Mouse (Mus musculus) embryonic facial prominence, embryonic 12.5 days (tissue): ENCODE results near the gene Htra3. TPM values are rescaled to one million over a fixed set of nuclear protein-coding genes. Genes with fewer than 3 reads are reported as not detected.

Experiments used
- ATAC-seq: fragments of 200-750 bp; cut with Nextera tagmentation; 2 replicates; pipeline ENCODE4 v1.8.0; 2017; ENCODE audit not compliant: insufficient number of reproducible peaks, insufficient read depth, low FRiP score, low TSS enrichment
- H3K27ac ChIP-seq: fragments of 300-500 bp; sonication (generic); 2 replicates; pipeline ENCODE4 v1.5.1; 2016; ENCODE audit warnings: mild to moderate bottlenecking
- H3K27me3 ChIP-seq: fragments of 300-500 bp; sonication (generic); 2 replicates; pipeline ENCODE4 v1.6.1; 2016; ENCODE audit warnings: mild to moderate bottlenecking, moderate library complexity
- H3K36me3 ChIP-seq: fragments of 300-500 bp; sonication (generic); 2 replicates; pipeline ENCODE4 v1.6.1; 2016; ENCODE audit warnings: mild to moderate bottlenecking
- H3K4me1 ChIP-seq: fragments of 300-500 bp; sonication (generic); 2 replicates; pipeline ENCODE4 v1.6.1; 2016
- H3K4me2 ChIP-seq: fragments of 300-500 bp; sonication (generic); replicated peaks from 2 replicates; pipeline ENCODE4 v1.6.1; 2016; ENCODE audit warnings: mild to moderate bottlenecking, moderate library complexity
- H3K4me3 ChIP-seq: fragments of 300-500 bp; sonication (generic); 2 replicates; pipeline ENCODE4 v1.5.1; 2016; ENCODE audit warnings: mild to moderate bottlenecking
- H3K9ac ChIP-seq: fragments of 300-500 bp; sonication (generic); 2 replicates; pipeline ENCODE4 v1.6.1; 2016; ENCODE audit warnings: mild to moderate bottlenecking, moderate library complexity
- H3K9me3 ChIP-seq: fragments of 300-500 bp; sonication (generic); 2 replicates; pipeline ENCODE4 v1.6.1; 2016; ENCODE audit warnings: mild to moderate bottlenecking, moderate library complexity
- WGBS: fragments of 180-500 bp; shearing (Covaris S2); methylation state at CpG from one replicate; pipeline ENCODE4 v1.1.7; 2016; 5-methylcytosine and 5-hydroxymethylcytosine counted together
- polyA plus RNA-seq: library from polyadenylated mRNA; unstranded; fragments of >200 nt; fragmentation: Nextera tagmentation; extraction: Ambion mirVana; gene quantifications from 2 replicates; pipeline ENCODE4 v1.2.1, GENCODE M21; 2016

Gene Htra3
- polyA plus RNA-seq, 1 experiment from 2014 or later, result 5.7 TPM

DNA sequence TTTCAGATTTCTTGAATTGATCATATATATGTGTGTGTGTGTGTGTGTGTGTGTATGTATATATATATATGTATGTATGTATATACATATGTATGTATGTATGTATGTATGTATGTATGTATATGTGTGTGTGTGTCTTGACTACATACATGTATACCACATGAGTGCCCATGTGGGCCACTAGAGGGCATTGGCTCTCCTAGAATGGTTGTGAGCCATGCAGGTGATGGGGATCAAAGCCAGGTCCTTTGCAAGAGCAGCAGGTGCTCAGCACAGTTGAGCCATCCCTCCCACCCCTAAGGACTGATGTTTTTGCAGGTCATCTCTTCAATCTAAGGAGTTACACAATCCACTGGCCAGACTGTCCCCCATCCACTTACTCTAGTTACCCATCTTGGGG is 50.2 kb downstream of the Htra3 start:
- H3K9me3 ChIP-seq, result no peaks in the 10 kb centered on the region
- no peak for ATAC-seq
- no peak overlapping the region for H3K27ac ChIP-seq
- no peak overlapping the region for H3K4me3 ChIP-seq
- H3K36me3 ChIP-seq, result no peaks in the 10 kb centered on the region
- H3K4me1 ChIP-seq, result 0 out of 2 replicates have a peak, but pooled peaks cover 5% of the 10 kb centered on the region
- H3K4me2 ChIP-seq, result no peak overlapping the region
- H3K9ac ChIP-seq, result no peak overlapping the region
- no peaks in the 10 kb centered on the region for H3K27me3 ChIP-seq

DNA sequence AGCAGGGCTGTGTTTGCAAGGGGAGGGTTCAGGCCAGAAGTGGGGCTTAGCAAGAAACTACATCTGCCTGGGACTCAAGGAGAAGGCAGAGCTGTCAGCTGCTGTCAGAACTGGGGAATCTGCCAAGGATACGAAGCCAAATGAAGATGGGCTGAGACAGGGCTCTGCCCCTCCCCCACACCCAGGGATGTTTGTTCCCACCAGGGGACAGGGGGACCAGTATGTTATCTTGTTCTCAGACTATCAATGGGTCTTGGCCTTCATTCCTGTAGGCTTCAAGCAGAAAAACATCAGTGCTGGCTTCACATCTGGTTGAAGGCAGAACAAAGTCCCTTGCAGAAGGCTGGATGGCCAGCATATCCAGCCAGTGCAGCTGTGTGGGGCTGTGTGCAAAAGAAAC is 50.9 kb downstream of the Htra3 start:
- H3K4me3 ChIP-seq, result no peak overlapping the region
- H3K9ac ChIP-seq, result no peak overlapping the region
- H3K4me2 ChIP-seq, result no peak overlapping the region
- 0 out of 2 replicates have a peak, but pooled peaks cover 8% of the 10 kb centered on the region for H3K4me1 ChIP-seq
- H3K27me3 ChIP-seq, result no peaks in the 10 kb centered on the region
- WGBS, result 38% methylated on average over 1 of the region's 1 CpGs
- no peaks in the 10 kb centered on the region for H3K36me3 ChIP-seq
- H3K9me3 ChIP-seq, result no peaks in the 10 kb centered on the region
- ATAC-seq, result no peak
- H3K27ac ChIP-seq, result no peak overlapping the region

DNA sequence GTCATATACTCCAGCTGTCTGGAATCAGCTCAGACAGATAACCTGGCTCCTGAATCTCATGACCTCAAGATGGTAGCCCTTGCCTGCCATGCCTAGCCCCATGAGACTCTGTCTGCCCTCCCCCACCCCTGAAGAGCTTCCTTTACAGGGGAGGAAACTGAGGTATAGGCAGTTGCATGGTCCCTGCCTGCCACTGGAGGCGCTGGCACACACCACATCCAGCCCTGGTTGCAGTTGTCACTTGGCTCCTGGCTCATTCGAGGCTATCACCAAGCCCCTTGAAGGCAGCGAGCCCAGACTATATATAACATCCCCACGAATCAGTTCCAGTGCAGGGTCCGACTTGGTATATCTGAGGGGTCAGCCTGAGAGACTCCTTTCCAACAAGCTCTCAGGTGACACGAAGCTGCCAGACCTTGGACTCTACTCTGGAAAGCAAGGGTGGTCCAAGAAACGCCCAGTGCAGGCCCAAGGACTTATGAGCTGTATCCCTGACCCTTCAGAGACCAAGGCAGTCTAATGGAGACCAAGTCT is 52.2 kb downstream of the Htra3 start:
- WGBS, result 61% methylated on average over 7 of the region's 7 CpGs
- H3K4me1 ChIP-seq, result 0 out of 2 replicates have a peak, but pooled peaks cover 8% of the 10 kb centered on the region
- ATAC-seq, result no peak

DNA sequence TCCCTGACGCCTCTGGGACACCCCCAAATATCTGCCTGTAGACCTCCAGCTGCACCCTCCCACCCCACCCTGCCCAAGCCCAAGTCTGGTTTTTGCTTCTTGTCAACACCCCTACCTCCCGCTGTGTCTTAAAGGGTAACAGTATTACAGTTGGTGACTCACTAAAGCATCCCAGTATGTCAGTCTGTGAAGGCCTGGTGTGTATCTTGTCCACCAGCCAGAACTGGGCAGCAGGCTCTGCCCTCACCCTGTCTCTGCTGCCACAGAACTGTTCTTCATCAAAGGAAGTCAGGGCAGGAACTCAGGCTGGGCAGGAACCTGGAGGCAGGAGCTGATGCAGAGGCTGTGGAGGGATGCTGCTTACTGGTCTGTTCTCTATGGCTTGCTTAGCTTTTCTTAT is 53.2 kb downstream of the Htra3 start:
- no peak overlapping the region for H3K9ac ChIP-seq
- no peak for ATAC-seq
- no peaks in the 10 kb centered on the region for H3K27me3 ChIP-seq
- 80% methylated on average over 2 of the region's 2 CpGs for WGBS
- H3K4me1 ChIP-seq, result peaks cover 11% of the 10 kb centered on the region; the same call in 1 of the 2 replicates
- no peaks in the 10 kb centered on the region for H3K9me3 ChIP-seq
- H3K4me2 ChIP-seq, result no peak overlapping the region
- H3K4me3 ChIP-seq, result no peak overlapping the region
- no peak overlapping the region for H3K27ac ChIP-seq
- no peaks in the 10 kb centered on the region for H3K36me3 ChIP-seq

More for the DNA sequence above, 52.2 kb downstream of the Htra3 start:
- Histone ChIP-seq H3K9me3 (no peaks in the 10 kb centered on the region), H3K36me3 (no peaks in the 10 kb centered on the region), H3K4me3 (no peak overlapping the region), H3K27ac (no peak overlapping the region), H3K27me3 (no peaks in the 10 kb centered on the region), H3K9ac (no peak overlapping the region), H3K4me2 (no peak overlapping the region)

DNA sequence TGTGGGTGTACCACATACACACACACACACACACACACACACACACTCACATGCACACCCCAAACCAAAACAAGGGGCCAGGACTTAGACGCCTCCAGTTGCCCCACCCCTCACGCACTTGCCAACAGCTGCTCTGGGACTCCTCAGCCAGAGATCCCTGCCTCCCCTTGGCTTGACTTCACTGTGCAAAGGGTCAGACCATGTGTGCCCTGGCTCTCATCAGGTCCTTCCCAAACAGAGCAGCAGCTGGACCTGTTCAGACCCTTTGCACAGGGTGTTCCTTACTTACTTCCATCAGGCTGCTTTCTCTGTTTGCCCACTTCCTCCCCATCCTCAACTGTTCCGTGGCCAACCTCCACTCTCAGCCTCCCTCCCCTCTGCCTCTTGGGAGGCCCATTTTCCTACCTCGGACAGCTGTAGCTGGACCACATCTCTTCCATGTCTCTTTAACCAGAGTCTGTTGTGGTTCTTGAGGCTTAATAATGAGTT is 54.8 kb downstream of the Htra3 start:
- Histone ChIP-seq H3K4me2 (no peak overlapping the region), H3K36me3 (no peaks in the 10 kb centered on the region), H3K4me3 (no peak overlapping the region), H3K27ac (no peak overlapping the region), H3K9ac (no peak overlapping the region), H3K27me3 (no peaks in the 10 kb centered on the region), H3K4me1 (peaks cover 21% of the 10 kb centered on the region), H3K9me3 (no peaks in the 10 kb centered on the region)
- ATAC-seq, result no peak
- 54% methylated on average over 4 of the region's 4 CpGs for WGBS

DNA sequence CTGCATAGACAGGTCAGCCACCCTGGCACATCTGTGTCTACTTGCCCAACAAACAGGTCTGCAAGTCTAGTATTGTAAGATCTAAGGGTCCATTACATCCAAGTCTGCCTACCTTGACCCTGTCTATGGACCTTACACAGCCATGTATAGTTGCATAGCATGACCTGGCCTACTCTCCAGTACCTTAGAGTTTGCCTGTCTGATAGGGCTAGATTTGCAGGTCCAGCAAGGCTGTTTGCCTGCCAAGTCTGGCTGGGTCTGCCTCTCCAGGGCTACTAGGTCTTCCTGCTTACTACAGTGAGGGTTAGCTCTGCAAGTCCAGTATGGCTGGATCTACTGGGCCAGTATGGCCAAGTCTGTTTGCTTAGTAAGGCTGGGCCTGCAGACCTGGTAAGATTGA is 55.8 kb downstream of the Htra3 start:
- no peaks in the 10 kb centered on the region for H3K9me3 ChIP-seq
- peaks cover 21% of the 10 kb centered on the region for H3K4me1 ChIP-seq
- no peaks in the 10 kb centered on the region for H3K36me3 ChIP-seq
- H3K27me3 ChIP-seq, result no peaks in the 10 kb centered on the region
- no peak overlapping the region for H3K4me3 ChIP-seq
- no peak overlapping the region for H3K9ac ChIP-seq
- no peak overlapping the region for H3K27ac ChIP-seq
- no peak overlapping the region for H3K4me2 ChIP-seq
- no peak for ATAC-seq

DNA sequence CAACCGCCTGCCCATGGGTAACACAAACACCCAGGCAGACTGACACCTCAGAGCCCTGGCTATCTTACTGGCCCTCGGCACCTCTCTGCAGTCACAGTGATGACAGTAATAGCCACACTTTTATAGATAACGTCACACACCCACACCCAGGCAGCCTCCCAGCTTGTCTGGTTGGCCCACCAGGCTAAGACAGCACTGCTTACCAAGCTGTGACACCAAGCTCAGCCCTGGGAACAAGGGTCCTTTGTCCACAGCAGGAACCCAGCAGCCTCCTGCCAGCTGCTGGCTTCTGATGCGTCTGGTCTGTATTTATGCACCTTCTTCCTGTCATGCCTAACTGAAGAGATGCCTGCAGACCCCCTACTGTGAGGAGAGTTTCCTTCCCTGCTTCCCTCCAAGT is 58.5 kb downstream of the Htra3 start:
- Histone ChIP-seq H3K27me3 (no peaks in the 10 kb centered on the region), H3K4me1 (peaks cover 28% of the 10 kb centered on the region), H3K4me3 (no peak overlapping the region), H3K9me3 (no peaks in the 10 kb centered on the region), H3K4me2 (no peak overlapping the region), H3K9ac (no peak overlapping the region), H3K27ac (no peak overlapping the region), H3K36me3 (no peaks in the 10 kb centered on the region)
- no peak for ATAC-seq
- 25% methylated on average over 4 of the region's 4 CpGs for WGBS

DNA sequence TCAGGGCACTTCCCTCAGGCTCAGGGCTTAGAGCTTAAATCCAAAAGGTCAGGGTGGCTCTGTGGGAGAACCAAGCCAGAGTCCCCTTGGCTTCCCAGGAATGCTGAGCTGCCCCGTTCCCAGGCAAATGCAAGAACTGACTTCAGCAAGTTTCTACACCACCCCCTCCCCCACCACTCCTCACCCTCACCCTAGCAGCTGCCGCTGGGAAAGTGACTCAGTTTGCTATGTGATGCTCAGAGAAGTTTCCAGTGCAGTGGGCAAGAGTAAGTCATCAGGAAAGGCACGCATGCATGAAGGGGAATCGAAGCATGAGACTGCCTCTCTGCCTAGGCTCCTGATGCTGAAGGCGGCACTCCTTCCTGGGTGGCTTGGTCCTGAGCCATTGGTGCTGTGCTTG is 62.6 kb downstream of the Htra3 start:
- Histone ChIP-seq H3K9me3 (no peaks in the 10 kb centered on the region), H3K9ac (no peak overlapping the region), H3K4me2 (no peak overlapping the region), H3K36me3 (no peaks in the 10 kb centered on the region), H3K27ac (peak overlapping the region; percentile 42), H3K4me1 (peaks cover 20% of the 10 kb centered on the region), H3K27me3 (no peaks in the 10 kb centered on the region), H3K4me3 (no peak overlapping the region)
- no peak; the same call in 1 of the 2 replicates for ATAC-seq
- 47% methylated on average over 5 of the region's 5 CpGs for WGBS

DNA sequence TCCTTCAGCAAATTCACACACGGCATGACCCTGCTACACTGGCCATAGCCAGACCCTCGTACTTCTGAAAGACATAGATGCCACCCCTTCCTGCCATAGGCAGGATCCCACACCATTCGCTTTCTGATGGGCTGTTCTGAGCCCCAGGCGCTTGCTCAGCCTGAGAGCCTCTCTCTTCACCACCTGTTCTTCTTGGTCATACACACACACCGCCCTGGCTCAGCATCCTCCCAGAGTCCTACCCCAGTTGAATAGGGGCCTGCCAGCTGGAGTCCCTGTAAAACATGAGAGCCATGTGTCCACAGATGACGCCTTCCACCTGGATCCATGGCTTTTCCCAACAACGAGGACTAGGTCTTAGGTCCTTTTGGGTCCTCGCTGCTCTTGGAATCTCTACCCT is 66.9 kb downstream of the Htra3 start:
- no peaks in the 10 kb centered on the region for H3K27me3 ChIP-seq
- H3K4me1 ChIP-seq, result peaks cover 28% of the 10 kb centered on the region
- no peak overlapping the region for H3K4me2 ChIP-seq
- no peak overlapping the region for H3K9ac ChIP-seq
- no peak overlapping the region for H3K4me3 ChIP-seq
- no peaks in the 10 kb centered on the region for H3K36me3 ChIP-seq
- no peak for ATAC-seq
- no peak overlapping the region for H3K27ac ChIP-seq
- no peaks in the 10 kb centered on the region for H3K9me3 ChIP-seq
- 85% methylated on average over 8 of the region's 8 CpGs for WGBS

DNA sequence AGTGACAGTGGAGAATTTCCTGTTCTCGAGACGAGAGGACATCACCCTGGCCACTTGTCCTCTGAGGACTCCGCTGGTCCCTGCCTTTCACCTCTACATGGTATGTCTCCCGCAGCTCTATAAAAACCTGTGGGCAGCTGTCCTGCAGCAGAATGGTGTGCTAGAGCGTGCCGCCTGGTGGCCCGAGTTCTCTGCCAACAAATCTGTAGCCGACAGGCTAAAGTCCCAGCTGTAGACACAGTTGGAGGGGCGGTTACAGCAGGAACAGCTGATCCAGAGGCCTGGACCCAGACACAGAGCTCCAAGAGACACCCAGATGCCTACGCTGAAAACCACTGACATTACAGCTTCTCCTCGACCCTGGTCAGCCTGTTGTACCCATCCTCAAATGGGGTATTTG is 67.7 kb downstream of the Htra3 start:
- no peak overlapping the region for H3K4me3 ChIP-seq
- WGBS, result 76% methylated on average over 11 of the region's 11 CpGs
- H3K27me3 ChIP-seq, result no peaks in the 10 kb centered on the region
- no peaks in the 10 kb centered on the region for H3K9me3 ChIP-seq
- no peak for ATAC-seq
- H3K4me1 ChIP-seq, result peaks cover 25% of the 10 kb centered on the region
- H3K9ac ChIP-seq, result no peak overlapping the region
- H3K36me3 ChIP-seq, result no peaks in the 10 kb centered on the region
- H3K4me2 ChIP-seq, result no peak overlapping the region
- H3K27ac ChIP-seq, result no peak overlapping the region

DNA sequence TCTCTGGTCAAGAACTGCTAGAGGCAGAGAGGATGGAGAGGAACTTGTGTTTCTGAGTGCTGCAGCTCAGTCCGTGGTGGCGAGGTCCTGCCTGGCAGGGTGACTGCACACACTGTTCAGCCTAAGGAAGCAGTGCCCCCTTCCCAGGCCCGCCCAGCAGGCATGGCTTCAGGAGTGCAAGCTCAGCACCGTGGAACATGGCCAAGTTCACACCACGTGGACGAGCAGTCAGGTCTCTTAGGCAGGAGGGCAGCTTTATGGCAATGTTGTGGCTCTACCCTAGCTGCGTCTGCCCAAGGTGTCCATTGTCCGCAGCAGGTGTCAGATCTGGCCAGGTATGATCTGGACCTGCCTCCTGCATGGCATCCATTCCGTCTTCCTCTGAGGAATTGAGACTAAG is 68.4 kb downstream of the Htra3 start:
- Histone ChIP-seq H3K27ac (no peak overlapping the region), H3K9me3 (no peaks in the 10 kb centered on the region), H3K36me3 (no peaks in the 10 kb centered on the region), H3K9ac (no peak overlapping the region), H3K4me3 (no peak overlapping the region), H3K4me2 (no peak overlapping the region), H3K4me1 (peaks cover 22% of the 10 kb centered on the region), H3K27me3 (no peaks in the 10 kb centered on the region)
- no peak for ATAC-seq
- WGBS, result 85% methylated on average over 9 of the region's 9 CpGs

DNA sequence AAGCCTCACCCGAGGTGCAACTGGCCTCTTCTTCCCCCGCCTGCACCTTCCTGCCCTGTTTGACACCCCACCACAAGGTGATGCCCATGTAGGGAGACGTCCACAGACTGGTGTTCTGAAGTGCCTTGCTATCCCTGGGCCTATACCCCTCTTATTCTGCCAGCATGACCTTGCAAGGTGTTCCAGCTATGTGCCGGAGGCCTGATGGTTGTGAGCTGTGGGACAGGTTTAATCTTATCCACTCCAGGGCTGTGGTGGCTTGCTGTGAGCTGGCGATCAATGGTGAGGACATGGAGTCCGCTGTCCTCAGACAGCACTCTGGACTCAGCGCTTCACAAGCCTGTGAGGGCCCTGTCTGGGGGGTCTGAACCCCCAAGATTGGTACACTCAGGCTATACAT is 69.2 kb downstream of the Htra3 start:
- no peaks in the 10 kb centered on the region for H3K9me3 ChIP-seq
- H3K27me3 ChIP-seq, result no peaks in the 10 kb centered on the region
- peaks cover 22% of the 10 kb centered on the region for H3K4me1 ChIP-seq
- no peaks in the 10 kb centered on the region for H3K36me3 ChIP-seq
- H3K4me2 ChIP-seq, result no peak overlapping the region
- no peak overlapping the region for H3K4me3 ChIP-seq
- no peak for ATAC-seq
- WGBS, result 89% methylated on average over 7 of the region's 7 CpGs
- H3K27ac ChIP-seq, result no peak overlapping the region
- no peak overlapping the region for H3K9ac ChIP-seq

DNA sequence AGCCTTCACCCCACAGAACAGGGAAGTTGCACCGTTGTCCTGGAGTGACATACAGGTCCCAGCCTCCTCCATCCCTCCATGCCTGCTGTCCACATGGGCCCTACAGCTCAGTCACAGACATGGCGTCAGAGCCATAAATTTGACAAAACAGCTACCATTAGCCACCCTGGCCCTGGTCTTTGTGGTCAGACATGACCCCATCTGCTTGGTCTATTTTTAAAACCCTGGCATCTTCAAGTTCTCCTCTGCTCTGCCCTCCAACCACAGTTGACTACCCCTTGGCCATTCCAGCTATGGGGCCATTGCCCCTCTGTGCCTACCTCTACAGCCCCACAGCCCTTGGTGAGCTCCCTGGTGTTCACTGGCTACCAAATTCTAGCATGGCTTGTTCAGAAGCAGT is 69.6 kb downstream of the Htra3 start:
- 70% methylated on average over 2 of the region's 2 CpGs for WGBS
- Histone ChIP-seq H3K4me3 (no peak overlapping the region), H3K4me1 (peaks cover 22% of the 10 kb centered on the region), H3K4me2 (no peak overlapping the region), H3K9ac (no peak overlapping the region), H3K27ac (peak overlapping the region; percentile 82), H3K36me3 (no peaks in the 10 kb centered on the region), H3K9me3 (no peaks in the 10 kb centered on the region), H3K27me3 (no peaks in the 10 kb centered on the region)
- ATAC-seq, result no peak
